Mouse (Mus musculus) adrenal gland, adult 18-20 months (tissue): Measurements from ENCODE around the gene Wt1. TPM values are rescaled to one million over a fixed set of nuclear protein-coding genes. Genes with fewer than 3 reads are reported as not detected.
A peak's percentile ranks its signal among the peaks of the same experiment; 100 is the strongest.

Source experiments
- DNase-seq, 2 experiments: peaks; one replicate each; pipeline ENCODE4 v3.0.0; 2021 to 2022; ENCODE audit warnings: low spot score in 2 of 2
- long read RNA-seq, 2 experiments: library from polyadenylated mRNA; stranded (forward); transcript quantifications; one replicate each; pipeline ENCODE4 v2.0.0; 2021
- total RNA-seq, 2 experiments: library from RNA; stranded (reverse); gene quantifications; 1 replicate in 1 of 2; 2 replicates in 1 of 2; pipeline ENCODE4 v1.2.3; 2021

Gene Wt1
- total RNA-seq = 1 to 10 TPM; 1.8 to 3.3 TPM
- long read RNA-seq, experiment 1, partial matches to known transcripts = 0 of 1 reads
- long read RNA-seq, experiment 1, other reads (novel, unspliced or antisense) = 0 of 1 reads
- long read RNA-seq, experiment 2, partial matches to known transcripts = 2 of 7 reads
- long read RNA-seq, experiment 2, other reads (novel, unspliced or antisense) = 1 of 7 reads

- no peak for DNase-seq
Measured at GRCm38 (mm10) chr2:105126279-105126678, at the start of gene Wt1. Wt1 (plus strand) TSS chr2:105126529.

- no peak for DNase-seq
Measured at GRCm38 (mm10) chr2:105077151-105077550, 49.2 kb upstream of the Wt1 start.

GRCm38 (mm10) chr2:105082256-105082790 is 44.0 kb upstream of the Wt1 start:
- no peak for DNase-seq

- no peak for DNase-seq
Measured at GRCm38 (mm10) chr2:105084035-105084434, 42.3 kb upstream of the Wt1 start.

- DNase-seq = no peak
Measured at GRCm38 (mm10) chr2:105086081-105086480, 40.2 kb upstream of the Wt1 start.

- DNase-seq = no peak
Measured at GRCm38 (mm10) chr2:105088005-105088404, 38.3 kb upstream of the Wt1 start.

- no peak for DNase-seq
Measured at GRCm38 (mm10) chr2:105089083-105089482, 37.2 kb upstream of the Wt1 start.

- DNase-seq = no peak
Measured at GRCm38 (mm10) chr2:105089581-105090508, 36.5 kb upstream of the Wt1 start.

- no peak for DNase-seq
Measured at GRCm38 (mm10) chr2:105090991-105091390, 35.3 kb upstream of the Wt1 start.

- no peak for DNase-seq
Measured at GRCm38 (mm10) chr2:105091718-105092117, 34.6 kb upstream of the Wt1 start, which contains the start of gene Gm11060. Gm11060 (plus strand) TSS chr2:105092018.

GRCm38 (mm10) chr2:105097294-105097953 is 28.9 kb upstream of the Wt1 start:
- DNase-seq = no peak

- no peak for DNase-seq
Measured at GRCm38 (mm10) chr2:105099410-105099809, 26.9 kb upstream of the Wt1 start.

- DNase-seq = no peak
Measured at GRCm38 (mm10) chr2:105100541-105100940, 25.8 kb upstream of the Wt1 start.

- peak; percentile 44 to 57 for DNase-seq
Measured at GRCm38 (mm10) chr2:105108703-105109158, 17.6 kb upstream of the Wt1 start.

- no peak for DNase-seq
Measured at GRCm38 (mm10) chr2:105114074-105114473, 12.3 kb upstream of the Wt1 start.

- no peak for DNase-seq
Measured at GRCm38 (mm10) chr2:105117669-105118068, 8.7 kb upstream of the Wt1 start.

GRCm38 (mm10) chr2:105122216-105122615 is 4.1 kb upstream of the Wt1 start:
- DNase-seq = no peak

GRCm38 (mm10) chr2:105122886-105123285 is 3.4 kb upstream of the Wt1 start:
- DNase-seq = no peak

GRCm38 (mm10) chr2:105123431-105123830 is 2.9 kb upstream of the Wt1 start:
- DNase-seq = no peak

- DNase-seq = no peak
Measured at GRCm38 (mm10) chr2:105123881-105124280, 2.4 kb upstream of the Wt1 start.

- DNase-seq = no peak
Measured at GRCm38 (mm10) chr2:105124391-105124790, 1.9 kb upstream of the Wt1 start.
